Mouse (Mus musculus): ENCODE data around the gene Cst6. TPM values are rescaled to one million over a fixed set of nuclear protein-coding genes. Genes with fewer than 3 reads are reported as not detected.

Gene Cst6
- polyA plus RNA-seq, 1 experiment: 1.5 TPM

DNA sequence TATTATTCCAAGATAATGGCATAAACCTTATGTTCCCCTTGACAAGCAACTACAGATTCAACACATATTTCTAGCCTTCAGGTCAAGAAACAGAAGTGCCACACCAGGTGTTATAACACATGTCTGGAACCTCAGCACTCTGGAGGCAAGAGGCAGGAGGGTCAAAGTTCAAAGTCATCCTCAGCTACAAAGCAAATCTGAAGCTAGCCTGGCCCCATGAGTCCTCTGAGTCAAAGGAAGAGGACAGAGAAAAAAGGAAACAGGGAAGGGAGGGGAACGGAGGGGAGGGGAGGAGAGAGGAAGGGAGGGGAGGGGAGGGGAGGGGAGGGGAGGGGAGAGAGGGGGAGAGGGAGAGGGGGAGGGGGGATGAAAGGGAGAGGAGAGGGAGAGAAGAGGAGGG, 6.7 kb upstream of the Cst6 start:
- no CpG with 5 or more reads among the region's 1 CpGs for WGBS
- TF ChIP-seq CTCF (conservative IDR thresholded peaks at IDR 0.05; ENCODE audit: insufficient read depth, insufficient read length, low read depth, low read length) (no peak), POLR2A (IDR thresholded peaks at IDR 0.05; ENCODE audit: low read depth, low read length) (no peak)
- no peaks in the 10 kb centered on the region for H3K27me3 ChIP-seq (replicated peaks; ENCODE audit: control insufficient read depth, insufficient read depth, low read length)
- H3K4me3 ChIP-seq (ENCODE audit: insufficient read depth, low read depth, low read length): no peak overlapping the region
- H3K36me3 ChIP-seq (ENCODE audit: control insufficient read depth, insufficient read depth, low read length): no peaks in the 10 kb centered on the region
- H3K27ac ChIP-seq (ENCODE audit: insufficient read depth, low read depth, low read length): no peak overlapping the region
- DNase-seq: peak; percentile 17
- no peaks in the 10 kb centered on the region for H3K4me1 ChIP-seq (ENCODE audit: control insufficient read depth, insufficient read depth, low read length)

DNA sequence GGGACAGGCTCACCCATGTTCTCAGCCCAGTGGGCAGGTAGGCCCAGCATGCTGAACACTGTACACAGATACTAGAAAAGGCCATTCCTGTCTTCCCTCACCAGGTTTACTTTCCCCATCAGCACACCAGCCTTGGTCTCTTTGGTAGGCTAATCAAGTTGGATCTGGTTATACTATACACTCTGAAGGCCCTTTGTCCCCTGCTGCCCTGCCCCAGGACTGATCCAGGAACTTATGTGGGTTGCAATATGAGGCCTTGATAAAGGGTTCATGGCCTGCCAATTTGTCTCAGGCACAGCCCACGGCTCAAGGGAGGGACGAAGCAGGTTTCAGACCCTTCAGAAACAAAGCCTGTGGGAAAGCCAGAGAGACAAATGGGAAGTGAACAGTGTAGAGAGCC, 4.2 kb upstream of the Cst6 start:
- Histone ChIP-seq H3K4me3 (ENCODE audit: insufficient read depth, low read depth, low read length) (no peak overlapping the region), H3K4me1 (ENCODE audit: control insufficient read depth, insufficient read depth, low read length) (no peaks in the 10 kb centered on the region), H3K27me3 (replicated peaks; ENCODE audit: control insufficient read depth, insufficient read depth, low read length) (no peaks in the 10 kb centered on the region), H3K27ac (ENCODE audit: insufficient read depth, low read depth, low read length) (no peak overlapping the region), H3K36me3 (ENCODE audit: control insufficient read depth, insufficient read depth, low read length) (no peaks in the 10 kb centered on the region)
- DNase-seq: no peak
- no peak for TF ChIP-seq CTCF (conservative IDR thresholded peaks at IDR 0.05; ENCODE audit: insufficient read depth, insufficient read length, low read depth, low read length)
- TF ChIP-seq POLR2A (IDR thresholded peaks at IDR 0.05; ENCODE audit: low read depth, low read length): no peak
- WGBS: 77% methylated on average over 2 of the region's 2 CpGs

DNA sequence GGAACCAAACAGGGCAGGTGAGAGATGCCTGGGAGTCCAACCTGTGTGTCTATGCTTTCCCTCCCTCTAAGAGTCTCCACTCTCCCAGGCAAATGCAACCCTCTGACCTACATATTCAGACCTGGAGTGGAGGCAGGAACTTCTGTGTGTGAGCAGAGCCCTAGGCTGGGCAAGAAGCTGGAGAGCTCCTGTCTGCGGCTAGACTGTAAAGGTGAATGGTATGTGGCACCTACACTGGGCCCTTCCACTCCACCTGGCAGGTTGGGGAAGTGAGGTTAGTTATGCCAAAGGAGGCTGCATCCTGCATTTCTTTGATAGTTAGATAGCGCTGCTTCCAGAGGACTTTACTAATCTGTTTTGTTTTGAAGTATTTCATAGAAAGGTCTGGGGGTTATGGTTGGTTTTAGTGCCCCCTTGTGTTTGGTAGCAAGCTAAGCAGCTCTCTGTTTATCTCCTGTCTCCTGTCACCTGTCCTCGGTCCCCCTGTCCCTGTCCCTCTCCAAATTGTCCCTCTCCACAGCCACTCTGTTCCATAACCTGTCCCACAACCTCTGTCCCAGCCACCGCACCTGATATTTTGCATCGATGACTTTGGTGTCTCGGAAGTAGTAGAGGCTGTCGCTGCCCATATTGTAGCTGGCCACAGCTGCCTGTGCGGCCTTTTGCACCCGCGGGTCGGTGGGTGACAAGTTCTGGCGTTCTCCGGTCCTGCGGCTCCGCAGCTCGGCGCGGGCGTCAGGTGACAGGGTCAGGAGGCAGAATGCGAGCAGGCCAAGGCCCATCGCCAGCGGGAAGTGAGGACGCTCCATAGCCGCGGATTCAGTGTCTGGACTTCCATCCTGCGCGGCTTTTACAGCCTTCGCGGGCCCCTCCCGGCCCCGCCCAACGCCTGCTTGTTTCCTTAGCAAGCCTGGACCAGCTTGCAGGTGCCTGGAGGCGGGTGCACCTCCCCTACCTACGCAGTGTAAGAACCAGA, 560 bp downstream of the Cst6 start:
- Histone ChIP-seq H3K36me3 (ENCODE audit: control insufficient read depth, insufficient read depth, low read length) (no peaks in the 10 kb centered on the region), H3K4me1 (ENCODE audit: control insufficient read depth, insufficient read depth, low read length) (no peaks in the 10 kb centered on the region), H3K4me3 (ENCODE audit: insufficient read depth, low read depth, low read length) (peak overlapping the region; percentile 21; the same call in 1 of the 2 replicates), H3K27ac (ENCODE audit: insufficient read depth, low read depth, low read length) (no peak overlapping the region), H3K27me3 (replicated peaks; ENCODE audit: control insufficient read depth, insufficient read depth, low read length) (no peaks in the 10 kb centered on the region)
- DNase-seq: peak; percentile 23
- TF ChIP-seq POLR2A (IDR thresholded peaks at IDR 0.05; ENCODE audit: low read depth, low read length) (no peak), CTCF (conservative IDR thresholded peaks at IDR 0.05; ENCODE audit: insufficient read depth, insufficient read length, low read depth, low read length) (peak; percentile 46)
- 5% methylated on average over 34 of the region's 34 CpGs for WGBS

DNA sequence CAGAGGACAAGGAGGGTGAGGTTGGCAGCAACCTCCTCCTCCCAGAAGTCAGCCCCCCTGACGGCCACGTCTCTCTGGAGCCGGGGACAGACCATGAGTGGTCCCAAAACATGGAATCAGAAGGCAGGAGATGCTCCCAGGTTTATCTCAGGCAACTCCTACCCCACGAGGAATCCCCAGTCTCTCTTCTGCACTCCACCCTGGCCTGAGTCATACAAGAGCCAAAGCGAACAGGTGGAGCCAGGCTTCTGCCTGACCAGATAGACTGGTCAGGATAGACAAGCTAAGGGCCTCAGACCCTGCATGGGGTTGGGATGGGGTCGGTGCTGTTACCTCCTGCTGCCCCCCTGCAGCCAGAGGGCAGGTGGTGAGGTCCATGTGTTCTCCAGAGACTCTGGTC, 1.3 kb downstream of the Cst6 start:
- H3K4me1 ChIP-seq (ENCODE audit: control insufficient read depth, insufficient read depth, low read length): no peaks in the 10 kb centered on the region
- no peak for DNase-seq
- H3K27ac ChIP-seq (ENCODE audit: insufficient read depth, low read depth, low read length): no peak overlapping the region
- no peak for TF ChIP-seq CTCF (conservative IDR thresholded peaks at IDR 0.05; ENCODE audit: insufficient read depth, insufficient read length, low read depth, low read length)
- TF ChIP-seq POLR2A (IDR thresholded peaks at IDR 0.05; ENCODE audit: low read depth, low read length): no peak
- H3K36me3 ChIP-seq (ENCODE audit: control insufficient read depth, insufficient read depth, low read length): no peaks in the 10 kb centered on the region
- WGBS: 75% methylated on average over 6 of the region's 6 CpGs
- no peak overlapping the region for H3K4me3 ChIP-seq (ENCODE audit: insufficient read depth, low read depth, low read length)
- no peaks in the 10 kb centered on the region for H3K27me3 ChIP-seq (replicated peaks; ENCODE audit: control insufficient read depth, insufficient read depth, low read length)

DNA sequence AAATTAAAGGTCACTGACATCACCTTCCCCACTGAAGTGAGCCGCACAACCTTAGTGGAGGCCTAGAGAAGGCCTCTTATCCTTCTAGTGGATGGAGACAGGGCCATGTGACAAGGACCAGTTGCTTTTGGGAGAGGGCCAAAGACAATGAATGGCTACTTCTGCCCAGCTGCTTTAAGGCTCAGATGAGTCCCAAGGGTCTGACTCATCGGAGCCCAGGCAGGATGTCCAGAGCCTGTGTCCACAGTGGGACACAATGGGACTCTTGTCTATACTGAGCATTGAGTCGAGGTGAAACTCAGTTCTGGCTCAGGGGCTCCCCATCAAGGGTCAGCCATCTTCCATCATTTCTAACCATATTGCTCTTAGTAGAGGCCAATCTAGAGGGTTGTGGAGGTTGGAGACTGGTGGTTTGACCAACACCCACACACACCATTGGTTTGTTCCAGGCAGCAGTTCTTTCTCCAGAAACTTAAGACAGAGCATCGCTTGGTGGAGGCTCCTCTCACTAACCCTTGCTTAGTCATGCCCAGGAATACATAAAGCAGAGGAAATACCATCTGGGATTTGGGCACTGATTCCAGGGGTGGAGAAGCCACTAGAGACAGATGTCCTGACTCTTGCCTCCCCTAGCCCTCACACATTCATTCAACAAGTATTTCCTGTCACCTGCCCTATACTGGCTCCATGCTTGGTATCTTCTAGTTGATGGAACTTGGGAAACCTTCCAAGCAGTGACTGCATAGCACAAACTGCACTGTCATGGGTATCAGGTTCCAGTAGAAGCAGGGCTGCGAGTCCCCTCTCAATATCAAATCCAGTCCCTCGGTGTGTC, 3.9 kb downstream of the Cst6 start:
- H3K36me3 ChIP-seq (ENCODE audit: control insufficient read depth, insufficient read depth, low read length): no peaks in the 10 kb centered on the region
- no peak overlapping the region for H3K4me3 ChIP-seq (ENCODE audit: insufficient read depth, low read depth, low read length)
- 61% methylated on average over 6 of the region's 6 CpGs for WGBS
- H3K4me1 ChIP-seq (ENCODE audit: control insufficient read depth, insufficient read depth, low read length): no peaks in the 10 kb centered on the region
- peak; percentile 51 for DNase-seq
- H3K27me3 ChIP-seq (replicated peaks; ENCODE audit: control insufficient read depth, insufficient read depth, low read length): no peaks in the 10 kb centered on the region
- TF ChIP-seq POLR2A (IDR thresholded peaks at IDR 0.05; ENCODE audit: low read depth, low read length) (no peak), CTCF (conservative IDR thresholded peaks at IDR 0.05; ENCODE audit: insufficient read depth, insufficient read length, low read depth, low read length) (no peak)
- H3K27ac ChIP-seq (ENCODE audit: insufficient read depth, low read depth, low read length): no peak overlapping the region

DNA sequence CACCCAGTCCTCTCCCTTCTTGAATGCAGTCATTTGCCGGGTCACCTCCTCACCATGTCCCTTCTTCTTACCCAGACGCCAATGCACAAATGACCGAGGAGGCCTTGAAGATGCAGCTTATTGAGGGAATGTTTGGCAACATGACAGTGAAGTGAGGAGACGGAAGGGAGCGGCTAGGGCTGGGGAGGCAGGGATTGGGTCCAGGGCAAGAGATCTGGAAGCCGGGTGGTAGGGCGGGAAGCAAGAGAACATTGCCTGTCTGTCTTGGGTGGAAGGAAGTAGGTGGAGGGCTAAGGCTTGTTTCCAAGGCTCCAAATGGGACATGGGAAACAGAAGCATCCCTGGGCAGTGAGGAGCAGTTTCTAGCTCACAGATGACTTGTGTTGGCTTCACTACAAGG, 8.0 kb downstream of the Cst6 start:
- peak; percentile 43 for DNase-seq
- H3K27ac ChIP-seq (ENCODE audit: insufficient read depth, low read depth, low read length): no peak overlapping the region

DNA sequence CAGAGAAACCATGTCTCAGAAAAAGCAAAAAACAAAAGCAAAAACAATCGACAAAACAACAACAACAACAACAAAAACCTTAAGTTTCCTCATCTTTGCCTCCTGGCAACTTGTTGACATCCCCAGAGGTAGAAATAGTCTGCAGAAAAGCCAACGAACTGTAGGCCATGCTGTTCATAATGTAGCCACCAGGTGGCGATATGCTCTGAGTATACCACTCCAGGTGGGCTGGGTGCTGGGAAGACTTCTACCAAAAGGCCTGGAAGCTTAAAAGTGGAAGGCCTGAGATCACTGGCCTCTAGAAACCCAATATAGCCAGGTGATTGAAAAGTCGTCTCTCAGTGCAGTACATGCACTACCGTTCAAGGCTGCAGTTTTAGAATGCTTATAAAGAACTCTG, 11.4 kb downstream of the Cst6 start:
- no peaks in the 10 kb centered on the region for H3K4me1 ChIP-seq (ENCODE audit: control insufficient read depth, insufficient read depth, low read length)
- no peak overlapping the region for H3K4me3 ChIP-seq (ENCODE audit: insufficient read depth, low read depth, low read length)
- H3K27me3 ChIP-seq (replicated peaks; ENCODE audit: control insufficient read depth, insufficient read depth, low read length): no peaks in the 10 kb centered on the region
- peak; percentile 83 for DNase-seq
- TF ChIP-seq CTCF (conservative IDR thresholded peaks at IDR 0.05; ENCODE audit: insufficient read depth, insufficient read length, low read depth, low read length) (peak; percentile 81), POLR2A (IDR thresholded peaks at IDR 0.05; ENCODE audit: low read depth, low read length) (no peak)
- no peak overlapping the region for H3K27ac ChIP-seq (ENCODE audit: insufficient read depth, low read depth, low read length)
- 16% methylated on average over 5 of the region's 5 CpGs for WGBS
- H3K36me3 ChIP-seq (ENCODE audit: control insufficient read depth, insufficient read depth, low read length): no peaks in the 10 kb centered on the region

More for the DNA sequence above, 8.0 kb downstream of the Cst6 start:
- Histone ChIP-seq H3K4me3 (ENCODE audit: insufficient read depth, low read depth, low read length) (no peak overlapping the region), H3K36me3 (ENCODE audit: control insufficient read depth, insufficient read depth, low read length) (no peaks in the 10 kb centered on the region), H3K27me3 (replicated peaks; ENCODE audit: control insufficient read depth, insufficient read depth, low read length) (no peaks in the 10 kb centered on the region), H3K4me1 (ENCODE audit: control insufficient read depth, insufficient read depth, low read length) (no peaks in the 10 kb centered on the region)
- no peak for TF ChIP-seq POLR2A (IDR thresholded peaks at IDR 0.05; ENCODE audit: low read depth, low read length)
- TF ChIP-seq CTCF (conservative IDR thresholded peaks at IDR 0.05; ENCODE audit: insufficient read depth, insufficient read length, low read depth, low read length): no peak
- WGBS: 85% methylated on average over 7 of the region's 7 CpGs
